Mouse (Mus musculus) erythroblast, embryonic 14.5 days (primary cell): ENCODE data around the gene Cep170b.

Experiments
- GATA1 ChIP-seq: IDR thresholded peaks from 2 replicates; pipeline ENCODE4 v1.6.1; 2012; ENCODE audit warnings: low read length, inconsistent platforms, mixed read lengths
- TAL1 ChIP-seq: IDR thresholded peaks from 3 replicates; pipeline ENCODE4 v1.6.1; 2012; ENCODE audit warnings: low read length, inconsistent platforms, mixed read lengths

DNA sequence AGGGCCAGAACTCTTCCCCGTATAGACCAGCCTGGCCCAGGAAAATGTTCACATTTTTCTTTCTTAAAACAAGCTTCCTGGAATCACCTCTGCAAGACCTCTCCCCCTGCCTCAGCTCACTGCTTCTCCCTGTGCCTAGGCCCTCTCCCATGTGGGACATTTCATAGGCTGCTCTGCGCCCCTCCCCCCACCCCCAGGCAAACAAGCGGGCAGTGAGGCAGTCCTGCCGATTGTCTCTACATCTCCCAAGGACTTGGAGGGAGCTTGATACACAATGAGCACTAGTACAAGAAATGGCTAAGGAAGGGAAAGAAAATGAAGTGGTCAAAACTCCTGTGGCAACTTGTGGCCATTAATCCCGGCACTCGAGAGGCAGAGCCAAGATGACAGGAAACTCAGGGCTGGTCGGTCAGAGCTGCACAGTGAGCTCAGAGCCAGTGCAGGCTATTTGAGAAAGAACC, 74.1 kb downstream of the Cep170b start:
- TF ChIP-seq TAL1: no peak
- TF ChIP-seq GATA1: no peak
